Mouse (Mus musculus): ENCODE data around the gene Tomm5.
"Not testable (repeated sequence)": the region's sequence is repeated elsewhere in the genome, so short reads cannot be mapped to it uniquely, and the experiment has no call there.

Gene Tomm5

GRCm38 (mm10) chr4:45107601-45108277 is at the start of gene Tomm5:
Gene Tomm5, minus strand, starts transcription at chr4:45108114.
- DNase-seq, result peak; percentile 86 to 89

- DNase-seq, result no peak
These were observed 48.5 kb upstream of the Tomm5 start for GRCm38 (mm10) chr4:45156433-45156832.

GRCm38 (mm10) chr4:45143005-45143404 is 35.1 kb upstream of the Tomm5 start:
- no peak for DNase-seq

GRCm38 (mm10) chr4:45142411-45142810 is 34.5 kb upstream of the Tomm5 start:
- no peak for DNase-seq

- no peak for DNase-seq
These were observed 33.9 kb upstream of the Tomm5 start for GRCm38 (mm10) chr4:45141835-45142234.

GRCm38 (mm10) chr4:45137636-45138035 is 29.7 kb upstream of the Tomm5 start:
- no peak for DNase-seq

- DNase-seq, result no peak
These were observed 26.6 kb upstream of the Tomm5 start for GRCm38 (mm10) chr4:45134471-45134870.

GRCm38 (mm10) chr4:45131021-45131420 is 23.1 kb upstream of the Tomm5 start:
- no peak for DNase-seq

GRCm38 (mm10) chr4:45121311-45121710 is 13.4 kb upstream of the Tomm5 start:
- no peak for DNase-seq

GRCm38 (mm10) chr4:45108456-45109110 is 669 bp upstream of the Tomm5 start:
- DNase-seq, result peak; percentile 17 to 30

GRCm38 (mm10) chr4:45107066-45107465 is 848 bp downstream of the Tomm5 start:
- peak; percentile 11 to 13 for DNase-seq

- no peak for DNase-seq
These were observed 1.5 kb downstream of the Tomm5 start for GRCm38 (mm10) chr4:45106409-45106808.

GRCm38 (mm10) chr4:45097198-45097872 is 10.6 kb downstream of the Tomm5 start:
- peak; percentile 75 to 76 for DNase-seq

- DNase-seq, result no peak
These were observed 23.0 kb downstream of the Tomm5 start for GRCm38 (mm10) chr4:45084895-45085290.

- peak; percentile 81 to 84 for DNase-seq
These were observed 23.7 kb downstream of the Tomm5 start, which contains the start of gene Fbxo10 for GRCm38 (mm10) chr4:45084021-45084894. Gene Fbxo10, minus strand, starts transcription at chr4:45084604.

- no peak for DNase-seq
These were observed 24.4 kb downstream of the Tomm5 start for GRCm38 (mm10) chr4:45083487-45083886.

- DNase-seq, result no peak
These were observed 25.0 kb downstream of the Tomm5 start for GRCm38 (mm10) chr4:45082951-45083350.

GRCm38 (mm10) chr4:45081041-45081440 is 26.9 kb downstream of the Tomm5 start:
- not testable (repeated sequence) for DNase-seq

GRCm38 (mm10) chr4:45073544-45073943 is 34.4 kb downstream of the Tomm5 start:
- no peak for DNase-seq

- DNase-seq, result no peak
These were observed 35.5 kb downstream of the Tomm5 start for GRCm38 (mm10) chr4:45072261-45072973.

GRCm38 (mm10) chr4:45067742-45068141 is 40.2 kb downstream of the Tomm5 start:
- DNase-seq, result peak; percentile 37 to 40
